Comparison of ENCODE assay signal across 14 mouse cellular contexts in genomic region chr11:57030448-57030847, GRCm38 (mm10). TPM values are rescaled to one million over a fixed set of nuclear protein-coding genes. Genes with fewer than 3 reads are reported as not detected.
DNase-seq lines count a peak whose midpoint lies in the region; ATAC-seq and TF ChIP-seq lines count a peak whose summit lies in the region.
"Had no signal": no experiment of that assay in that cellular context is flagged by ENCODE, and none has a peak within 500 bp of the region (broad histone marks: within the 10 kb centered on the region; RNA-seq: fewer than 3 reads in every experiment).

No protein-coding gene starts in this region.

- 47% methylated on average over 5 of the region's 5 CpGs for WGBS in limb, embryonic 14.5 days
- WGBS in limb, embryonic 10.5 days = 64% methylated on average over 5 of the region's 5 CpGs
- WGBS in cerebellum, adult 2 months = 7% methylated on average over 5 of the region's 5 CpGs
- 61% methylated on average over 5 of the region's 5 CpGs for WGBS in neural tube, embryonic 15.5 days

- no peak for TF ChIP-seq POLR2A in limb, embryonic 14.5 days (IDR thresholded peaks at IDR 0.05; ENCODE audit: borderline replicate concordance, extremely low read depth, insufficient read depth, insufficient read length)
- TF ChIP-seq POLR2A in cerebellum, adult 2 months (IDR thresholded peaks at IDR 0.05; ENCODE audit: borderline replicate concordance, insufficient read depth, low read length) = no peak

- H3K4me1 ChIP-seq in limb, embryonic 14.5 days (ENCODE audit: control insufficient read depth, insufficient read depth, low read length) = no peaks in the 10 kb centered on the region
- no peaks in the 10 kb centered on the region for H3K4me1 ChIP-seq in limb, embryonic 10.5 days
- peaks cover 13% of the 10 kb centered on the region for H3K4me1 ChIP-seq in cerebellum, adult 2 months (ENCODE audit: control insufficient read depth, insufficient read depth, low read length)
- H3K4me1 ChIP-seq in neural tube, embryonic 15.5 days = no peaks in the 10 kb centered on the region
- H3K4me1 ChIP-seq: kidney, embryonic 15.5 days; limb, embryonic 13.5 days had no signal

- H3K27ac ChIP-seq in limb, embryonic 14.5 days (replicated peaks; ENCODE audit: low read depth, low read length) = no peak overlapping the region
- no peak overlapping the region for H3K27ac ChIP-seq in limb, embryonic 10.5 days
- H3K27ac ChIP-seq in cerebellum, adult 2 months (ENCODE audit: insufficient read depth, low read length) = no peak overlapping the region
- peak overlapping the region; percentile 78 for H3K27ac ChIP-seq in layer of hippocampus, adult 2 months
- no peak overlapping the region for H3K27ac ChIP-seq in neural tube, embryonic 15.5 days (replicated peaks)
- H3K27ac ChIP-seq: heart, adult 2 months; kidney, embryonic 15.5 days; limb, embryonic 13.5 days had no signal

- H3K4me2 ChIP-seq in limb, embryonic 14.5 days (replicated peaks; ENCODE audit: low read depth, low read length, severe bottlenecking) = no peak overlapping the region
- no peak overlapping the region for H3K4me2 ChIP-seq in neural tube, embryonic 15.5 days
- H3K4me2 ChIP-seq: kidney, embryonic 15.5 days; limb, embryonic 13.5 days; lung, embryonic 14.5 days had no signal

- no peaks in the 10 kb centered on the region for H3K9me3 ChIP-seq in limb, embryonic 14.5 days (ENCODE audit: control insufficient read depth, low read length)
- no peaks in the 10 kb centered on the region for H3K9me3 ChIP-seq in limb, embryonic 10.5 days (replicated peaks)
- H3K9me3 ChIP-seq in neural tube, embryonic 15.5 days (replicated peaks) = no peaks in the 10 kb centered on the region
- H3K9me3 ChIP-seq: kidney, embryonic 15.5 days; limb, embryonic 13.5 days had no signal

- no peaks in the 10 kb centered on the region for H3K27me3 ChIP-seq in limb, embryonic 14.5 days (ENCODE audit: control insufficient read depth, insufficient read depth, low read length)
- H3K27me3 ChIP-seq in limb, embryonic 10.5 days (ENCODE audit: low read depth, poor library complexity, severe bottlenecking) = no peaks in the 10 kb centered on the region
- peaks cover 1% of the 10 kb centered on the region; the same call in 1 of the 2 replicates for H3K27me3 ChIP-seq in cerebellum, adult 2 months (ENCODE audit: control insufficient read depth, insufficient read depth, low read length)
- no peaks in the 10 kb centered on the region for H3K27me3 ChIP-seq in neural tube, embryonic 15.5 days (replicated peaks)
- H3K27me3 ChIP-seq: kidney, embryonic 15.5 days; limb, embryonic 13.5 days had no signal

- H3K4me3 ChIP-seq in limb, embryonic 14.5 days (replicated peaks; ENCODE audit: low read length) = no peak overlapping the region
- H3K4me3 ChIP-seq in limb, embryonic 10.5 days = no peak overlapping the region
- no peak overlapping the region for H3K4me3 ChIP-seq in cerebellum, adult 2 months (replicated peaks; ENCODE audit: insufficient read depth, low read depth, low read length)
- H3K4me3 ChIP-seq in layer of hippocampus, adult 2 months = no peak overlapping the region
- H3K4me3 ChIP-seq in neural tube, embryonic 15.5 days (replicated peaks) = no peak overlapping the region
- H3K4me3 ChIP-seq: heart, adult 2 months; kidney, embryonic 15.5 days; limb, embryonic 13.5 days had no signal

- no peak overlapping the region for H3K9ac ChIP-seq in limb, embryonic 14.5 days (ENCODE audit: low read depth, low read length, severe bottlenecking)
- no peak overlapping the region for H3K9ac ChIP-seq in neural tube, embryonic 15.5 days (replicated peaks)
- H3K9ac ChIP-seq: kidney, embryonic 15.5 days; limb, embryonic 13.5 days; lung, embryonic 14.5 days had no signal

- ATAC-seq in limb, embryonic 14.5 days (ENCODE audit: low FRiP score, low read depth) = no peak
- ATAC-seq in neural tube, embryonic 15.5 days (ENCODE audit: low FRiP score) = no peak

- peak; percentile 18 for DNase-seq in limb, embryonic 14.5 days (ENCODE audit: low spot score)
- no peak for DNase-seq in limb, embryonic 10.5 days (ENCODE audit: low spot score)
- DNase-seq in cerebellum, adult 2 months = peak; percentile 64 to 82
- peak; percentile 67 to 78 for DNase-seq in layer of hippocampus, adult 2 months (ENCODE audit: low spot score in 2 of 2)
- peak; percentile 72 to 86 for DNase-seq in right cerebral cortex, postnatal 10 days (ENCODE audit: low spot score in 2 of 2)
- DNase-seq in kidney, adult 11 months = no peak
- DNase-seq: heart, adult 2 months; lung, embryonic 14.5 days; midbrain, embryonic 14.5 days; thymus, postnatal 4 days had no signal

- H3K36me3 ChIP-seq in limb, embryonic 14.5 days (ENCODE audit: control insufficient read depth, insufficient read depth, low read length) = no peaks in the 10 kb centered on the region
- no peaks in the 10 kb centered on the region for H3K36me3 ChIP-seq in limb, embryonic 10.5 days
- H3K36me3 ChIP-seq in neural tube, embryonic 15.5 days = no peaks in the 10 kb centered on the region
- H3K36me3 ChIP-seq: kidney, embryonic 15.5 days; limb, embryonic 13.5 days had no signal

- no peak for TF ChIP-seq CTCF in cerebellum, adult 2 months (IDR thresholded peaks at IDR 0.05; ENCODE audit: borderline replicate concordance, insufficient read depth, low read depth, low read length)
- TF ChIP-seq CTCF in layer of hippocampus, adult 2 months (conservative IDR thresholded peaks at IDR 0.05) = no peak

RNA-seq across cellular contexts. Expression of gene Gria1, which starts 19.3 kb away (rescaled TPM):
- polyA plus RNA-seq in limb, embryonic 14.5 days (2012; rRNA removed) = 2.2 and 2.3 TPM in 2 replicates
- 1.7 and 2.1 TPM in 2 replicates for polyA plus RNA-seq in limb, embryonic 14.5 days (2014; fragmentation: Nextera tagmentation; extraction: Ambion mirVana)
- polyA plus RNA-seq in limb, embryonic 10.5 days (2016; fragmentation: Nextera tagmentation; extraction: Ambion mirVana) = 0.23 and 0.48 TPM in 2 replicates
- polyA plus RNA-seq in cerebellum, adult 2 months (2012; rRNA removed) = 135 and 150 TPM in 2 replicates
- 100 to 1,000 TPM; 751 TPM for total RNA-seq in layer of hippocampus, adult 2 months (2021)
- polyA plus RNA-seq in neural tube, embryonic 15.5 days (2015; fragmentation: Nextera tagmentation; extraction: Ambion mirVana) = 50.6 and 59.6 TPM in 2 replicates
- total RNA-seq: neutrophil, adult 5-6 weeks had no signal

Comparison
In these comparisons a context has a peak if more than half of its experiments do, and no peak if none do; other contexts are left out.
1. DNase-seq: peak in limb, embryonic 14.5 days (single experiment), cerebellum, adult 2 months (2 of 2), layer of hippocampus, adult 2 months (2 of 2) and right cerebral cortex, postnatal 10 days (2 of 2); none in limb, embryonic 10.5 days (single experiment) and kidney, adult 11 months (single experiment).
2. RNA of gene Gria1, which starts 19.3 kb away (polyA plus RNA-seq): 135 to 150 TPM in cerebellum, adult 2 months and 50.6 to 59.6 TPM in neural tube, embryonic 15.5 days; 1.7 to 2.3 TPM in limb, embryonic 14.5 days and 0.23 to 0.48 TPM in limb, embryonic 10.5 days; every median in the first group is over 10 times any median in the second.